In the genomic region with DNA sequence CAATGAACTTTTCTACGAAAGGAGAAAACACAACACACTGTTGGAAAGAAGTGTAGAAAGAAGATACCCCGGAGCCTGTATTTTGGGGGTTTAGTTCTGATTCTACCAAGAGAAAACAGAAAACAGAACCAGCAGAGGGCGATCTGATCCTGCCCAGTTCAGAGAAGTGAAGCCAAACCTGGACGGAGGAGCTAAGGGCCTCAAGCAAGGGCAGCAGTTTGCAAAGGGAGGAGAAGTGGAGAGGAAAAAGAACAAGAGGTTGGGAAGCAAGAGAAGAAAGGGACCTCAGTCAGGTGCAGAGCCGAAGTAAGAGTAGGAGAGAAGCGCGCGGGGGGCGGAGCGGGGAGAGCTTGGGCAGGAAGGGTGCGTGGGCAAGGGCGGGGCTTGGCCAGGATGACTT, we compare ENCODE assay signal across 9 mouse cellular contexts. TPM values are rescaled to one million over a fixed set of nuclear protein-coding genes. Genes with fewer than 3 reads are reported as not detected.
DNase-seq lines count a peak whose midpoint lies in the region; ATAC-seq lines count a peak whose summit lies in the region.
"Had no signal": no experiment of that assay in that cellular context is flagged by ENCODE, and none has a peak within 500 bp of the region (broad histone marks: within the 10 kb centered on the region; RNA-seq: fewer than 3 reads in every experiment).

No protein-coding gene starts in this region.

- H3K4me2 ChIP-seq in forebrain, embryonic 13.5 days: peak overlapping the region; percentile 22; the same call in 1 of the 2 replicates
- H3K4me2 ChIP-seq in forebrain, embryonic 11.5 days (ENCODE audit: low read depth, low read length, severe bottlenecking): no peak overlapping the region

- H3K36me3 ChIP-seq in forebrain, embryonic 13.5 days (ENCODE audit: poor library complexity, severe bottlenecking): no peaks in the 10 kb centered on the region
- H3K36me3 ChIP-seq in forebrain, embryonic 11.5 days (ENCODE audit: control insufficient read depth, insufficient read depth, low read length): no peaks in the 10 kb centered on the region
- H3K36me3 ChIP-seq in limb, embryonic 10.5 days: no peaks in the 10 kb centered on the region

- H3K27ac ChIP-seq in forebrain, embryonic 13.5 days: no peak overlapping the region
- no peak overlapping the region for H3K27ac ChIP-seq in forebrain, embryonic 11.5 days (ENCODE audit: low read depth, low read length)
- peak overlapping the region; percentile 46; the same call in 1 of the 2 replicates for H3K27ac ChIP-seq in limb, embryonic 10.5 days
- H3K27ac ChIP-seq: macrophage had no signal

- no peak overlapping the region for H3K4me3 ChIP-seq in forebrain, embryonic 13.5 days
- H3K4me3 ChIP-seq in forebrain, embryonic 11.5 days (ENCODE audit: low read depth, low read length): no peak overlapping the region
- peak overlapping the region; percentile 38 for H3K4me3 ChIP-seq in limb, embryonic 10.5 days

- H3K9ac ChIP-seq in forebrain, embryonic 13.5 days: no peak overlapping the region
- H3K9ac ChIP-seq in forebrain, embryonic 11.5 days (ENCODE audit: low read length): no peak overlapping the region

- 36% methylated on average over 12 of the region's 12 CpGs for WGBS in forebrain, embryonic 13.5 days
- 26% methylated on average over 12 of the region's 12 CpGs for WGBS in forebrain, embryonic 11.5 days
- WGBS in limb, embryonic 10.5 days: 33% methylated on average over 12 of the region's 12 CpGs

- H3K4me1 ChIP-seq in forebrain, embryonic 13.5 days: no peaks in the 10 kb centered on the region
- no peaks in the 10 kb centered on the region for H3K4me1 ChIP-seq in forebrain, embryonic 11.5 days (replicated peaks; ENCODE audit: control insufficient read depth, insufficient read depth, low read length)
- peaks cover 12% of the 10 kb centered on the region for H3K4me1 ChIP-seq in limb, embryonic 10.5 days

- DNase-seq in forebrain, embryonic 11.5 days (ENCODE audit: low spot score): no peak
- peak; percentile 84 for DNase-seq in A20 (ENCODE audit: low read depth, low spot score)
- peak; percentile 22 for DNase-seq in c-Kit-positive CD71-positive TER-119-negative erythroid progenitor cells, embryonic 14.5 days (ENCODE audit: low read depth)
- DNase-seq in heart, postnatal 14 days: peak; percentile 13 to 44
- DNase-seq in limb, embryonic 10.5 days (ENCODE audit: low spot score): peak; percentile 39
- DNase-seq in naive thymus-derived CD4-positive, alpha-beta T cell, adult 2 months (ENCODE audit: low read depth): peak; percentile 79
- no peak for DNase-seq in cerebellum, postnatal 36 days

- no peaks in the 10 kb centered on the region for H3K9me3 ChIP-seq in forebrain, embryonic 13.5 days (replicated peaks)
- no peaks in the 10 kb centered on the region; the same call in 1 of the 2 replicates for H3K9me3 ChIP-seq in forebrain, embryonic 11.5 days (ENCODE audit: control insufficient read depth, low read length)
- no peaks in the 10 kb centered on the region for H3K9me3 ChIP-seq in limb, embryonic 10.5 days (replicated peaks)

- H3K27me3 ChIP-seq in forebrain, embryonic 13.5 days: no peaks in the 10 kb centered on the region
- no peaks in the 10 kb centered on the region for H3K27me3 ChIP-seq in forebrain, embryonic 11.5 days (ENCODE audit: control insufficient read depth, insufficient read depth, low read length)
- H3K27me3 ChIP-seq in limb, embryonic 10.5 days (ENCODE audit: low read depth, poor library complexity, severe bottlenecking): no peaks in the 10 kb centered on the region

- ATAC-seq in forebrain, embryonic 13.5 days: no peak
- no peak for ATAC-seq in forebrain, embryonic 11.5 days (replicated peaks; ENCODE audit: low FRiP score)

- intact Hi-C loops in heart, postnatal 14 days (cut with DNase I): loop anchor here (5.0 kb wide), 1 partner anchor 145 kb away; the partner anchor contains the start of genes D6Wsu163e and Rad51ap1

RNA-seq across cellular contexts. Expression of gene Kcna6, which starts 51.5 kb away (rescaled TPM):
- 4.3 and 4.8 TPM in 2 replicates for polyA plus RNA-seq in forebrain, embryonic 13.5 days (2015; fragmentation: Nextera tagmentation; extraction: Ambion mirVana)
- polyA plus RNA-seq in forebrain, embryonic 11.5 days (2014; fragmentation: Nextera tagmentation; extraction: Ambion mirVana): 3.6 and 4.8 TPM in 2 replicates
- 1 to 10 TPM; 1.9 to 2.2 TPM for total RNA-seq in heart, postnatal 14 days (2021)
- polyA plus RNA-seq in limb, embryonic 10.5 days (2016; fragmentation: Nextera tagmentation; extraction: Ambion mirVana): 4.3 and 6.8 TPM in 2 replicates
- polyA plus RNA-seq: macrophage had no signal

RNA-seq across cellular contexts. Expression of gene Ndufa9, which starts 57.0 kb away (rescaled TPM):
- 193 and 203 TPM in 2 replicates for polyA plus RNA-seq in forebrain, embryonic 13.5 days (2015; fragmentation: Nextera tagmentation; extraction: Ambion mirVana)
- polyA plus RNA-seq in forebrain, embryonic 11.5 days (2014; fragmentation: Nextera tagmentation; extraction: Ambion mirVana): 161 and 183 TPM in 2 replicates
- total RNA-seq in heart, postnatal 14 days (2021): 100 to 1,000 TPM; 670 to 671 TPM
- polyA plus RNA-seq in limb, embryonic 10.5 days (2016; fragmentation: Nextera tagmentation; extraction: Ambion mirVana): 195 and 206 TPM in 2 replicates

Comparison
In these comparisons a context has a peak if more than half of its experiments do, and no peak if none do; other contexts are left out.
1. DNase-seq: peak in A20 (single experiment), c-Kit-positive CD71-positive TER-119-negative erythroid progenitor cells, embryonic 14.5 days (single experiment), heart, postnatal 14 days (2 of 2), limb, embryonic 10.5 days (single experiment) and naive thymus-derived CD4-positive, alpha-beta T cell, adult 2 months (single experiment); none in forebrain, embryonic 11.5 days (single experiment) and cerebellum, postnatal 36 days (0 of 2).